Mouse (Mus musculus) C2C12 (cell line): Measurements from ENCODE around the gene Gpr62. TPM values are rescaled to one million over a fixed set of nuclear protein-coding genes. Genes with fewer than 3 reads are reported as not detected.

Experiments used
- H3K27me3 ChIP-seq: one replicate; pipeline ENCODE4 v1.6.1; 2011; ENCODE audit not compliant: control insufficient read depth, insufficient read depth, insufficient read length
- H3K36me3 ChIP-seq: one replicate; pipeline ENCODE4 v1.6.1; 2011; ENCODE audit not compliant: control insufficient read depth, insufficient read depth
- H3K4me3 ChIP-seq: one replicate; pipeline ENCODE4 v1.5.1; 2011; ENCODE audit warnings: mild to moderate bottlenecking, control low read depth; ENCODE audit not compliant: poor library complexity, insufficient read depth, severe bottlenecking
- H3K79me2 ChIP-seq: one replicate; pipeline ENCODE4 v1.6.1; 2011; ENCODE audit not compliant: control insufficient read depth, insufficient read depth
- H3K79me3 ChIP-seq: one replicate; pipeline ENCODE4 v1.6.1; 2011; ENCODE audit warnings: low read depth, control low read depth
- H3ac ChIP-seq: one replicate; pipeline ENCODE3; 2011; ENCODE audit warnings: low read depth; ENCODE audit not compliant: control insufficient read depth, insufficient read length
- CEBPB ChIP-seq: IDR thresholded peaks from one replicate; pipeline ENCODE4 v1.6.1; 2011; ENCODE audit warnings: low read depth, mild to moderate bottlenecking, control low read depth, moderate library complexity
- CTCF ChIP-seq: IDR thresholded peaks from one replicate; pipeline ENCODE4 v1.5.1; 2011; ENCODE audit not compliant: control insufficient read depth, insufficient read depth, insufficient read length
- FOSL1 ChIP-seq: IDR thresholded peaks from one replicate; pipeline ENCODE4 v1.8.0; 2011; ENCODE audit warnings: mild to moderate bottlenecking, low read length; ENCODE audit not compliant: poor library complexity, insufficient read depth, severe bottlenecking
- MAX ChIP-seq: IDR thresholded peaks from one replicate; pipeline ENCODE4 v1.6.1; 2011; ENCODE audit warnings: mild to moderate bottlenecking, control low read depth
- MYOD1 ChIP-seq: IDR thresholded peaks from one replicate; pipeline ENCODE4 v1.6.1; 2011; ENCODE audit warnings: low read depth; ENCODE audit not compliant: control insufficient read depth, insufficient read length
- MYOG ChIP-seq: IDR thresholded peaks from one replicate; pipeline ENCODE4 v1.6.1; 2011; ENCODE audit not compliant: control insufficient read depth, insufficient read length; ENCODE audit errors: extremely low read depth
- USF1 ChIP-seq: IDR thresholded peaks from one replicate; pipeline ENCODE4 v1.6.1; 2011; ENCODE audit warnings: low read depth, mild to moderate bottlenecking, control low read depth, moderate library complexity
- polyA plus RNA-seq: library from polyadenylated mRNA; unstranded; fragments of >200 nt; fragmentation: generic; extraction: Trizol; gene quantifications from one replicate; pipeline ENCODE4 v1.2.1, GENCODE M21; 2012; ENCODE audit warnings: missing spikeins

Gpr62 gene
- polyA plus RNA-seq, 1 experiment, result 0.29 TPM

DNA sequence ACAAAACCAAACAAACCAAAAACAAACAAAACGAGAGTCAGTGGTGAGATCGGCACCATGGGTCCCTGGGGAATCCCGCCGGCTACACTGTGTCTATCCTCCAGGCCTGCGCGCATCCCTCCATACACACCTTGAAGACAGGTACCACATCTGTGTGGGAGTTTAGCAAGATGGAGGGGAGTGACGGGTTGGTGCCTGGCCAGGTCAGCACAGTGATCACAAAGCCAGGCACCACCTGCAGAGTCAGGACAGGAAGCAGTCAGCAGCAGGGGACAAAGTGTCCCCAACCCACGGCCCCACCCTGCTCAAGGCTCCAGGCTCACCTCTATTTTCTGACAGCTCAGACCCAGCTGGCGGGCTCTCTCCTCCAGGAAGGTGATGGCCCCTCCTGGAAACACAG lies 29.2 kb downstream of the Gpr62 start:
- Histone ChIP-seq H3K4me3 (no peak overlapping the region), H3K79me2 (peaks cover 7% of the 10 kb centered on the region), H3K79me3 (peaks cover 3% of the 10 kb centered on the region), H3K36me3 (peaks cover 15% of the 10 kb centered on the region), H3ac (no peak overlapping the region), H3K27me3 (no peaks in the 10 kb centered on the region)
- no peak for TF ChIP-seq USF1
- TF ChIP-seq CEBPB, result no peak
- no peak for TF ChIP-seq MYOG
- TF ChIP-seq MAX, result no peak
- no peak for TF ChIP-seq CTCF
- TF ChIP-seq FOSL1, result no peak
- no peak for TF ChIP-seq MYOD1

DNA sequence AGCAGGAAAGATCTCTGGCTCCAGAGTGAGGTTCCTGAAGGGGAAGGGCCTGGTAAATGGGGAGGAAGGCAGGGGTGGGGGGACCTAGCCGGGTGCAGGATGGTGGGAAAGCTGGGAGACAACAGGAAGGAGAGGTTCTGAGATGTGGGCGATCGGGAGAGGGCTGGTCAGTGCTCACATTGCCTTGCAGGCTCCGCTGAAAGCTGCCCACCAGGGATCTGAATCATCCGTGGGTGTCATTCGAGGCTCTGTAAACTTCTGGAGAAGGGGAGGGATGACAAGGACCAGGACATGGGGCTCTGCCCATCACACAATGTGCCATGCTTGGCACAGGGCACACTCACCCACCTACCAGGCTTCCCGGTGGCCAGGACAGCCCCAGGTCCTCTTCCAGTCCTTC lies 32.3 kb downstream of the Gpr62 start:
- peaks cover 15% of the 10 kb centered on the region for H3K79me3 ChIP-seq
- no peak overlapping the region for H3K4me3 ChIP-seq
- peaks cover 24% of the 10 kb centered on the region for H3K36me3 ChIP-seq
- H3K79me2 ChIP-seq, result peaks cover 27% of the 10 kb centered on the region
- no peak overlapping the region for H3ac ChIP-seq
- no peaks in the 10 kb centered on the region for H3K27me3 ChIP-seq
- no peak for TF ChIP-seq USF1
- no peak for TF ChIP-seq MYOD1
- TF ChIP-seq MYOG, result no peak

DNA sequence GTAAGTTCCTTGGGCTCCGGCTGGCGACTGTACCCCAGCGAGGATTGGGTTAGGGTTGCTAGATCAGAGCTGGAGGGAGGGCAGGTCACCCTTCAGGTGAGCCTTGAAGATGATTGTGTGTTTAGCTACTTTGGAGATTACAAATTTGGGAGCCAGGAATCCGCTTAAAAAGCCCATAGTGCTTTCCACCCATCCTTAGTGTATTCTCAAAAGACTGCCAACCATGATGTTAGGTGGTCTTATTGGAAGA lies 35.8 kb downstream of the Gpr62 start:
- Histone ChIP-seq H3ac (peak overlapping the region; percentile 99), H3K27me3 (no peaks in the 10 kb centered on the region), H3K79me3 (peaks cover 15% of the 10 kb centered on the region), H3K79me2 (peaks cover 27% of the 10 kb centered on the region), H3K4me3 (peak overlapping the region; percentile 55), H3K36me3 (peaks cover 24% of the 10 kb centered on the region)
- TF ChIP-seq MAX (peak; percentile 1), FOSL1 (no peak)

DNA sequence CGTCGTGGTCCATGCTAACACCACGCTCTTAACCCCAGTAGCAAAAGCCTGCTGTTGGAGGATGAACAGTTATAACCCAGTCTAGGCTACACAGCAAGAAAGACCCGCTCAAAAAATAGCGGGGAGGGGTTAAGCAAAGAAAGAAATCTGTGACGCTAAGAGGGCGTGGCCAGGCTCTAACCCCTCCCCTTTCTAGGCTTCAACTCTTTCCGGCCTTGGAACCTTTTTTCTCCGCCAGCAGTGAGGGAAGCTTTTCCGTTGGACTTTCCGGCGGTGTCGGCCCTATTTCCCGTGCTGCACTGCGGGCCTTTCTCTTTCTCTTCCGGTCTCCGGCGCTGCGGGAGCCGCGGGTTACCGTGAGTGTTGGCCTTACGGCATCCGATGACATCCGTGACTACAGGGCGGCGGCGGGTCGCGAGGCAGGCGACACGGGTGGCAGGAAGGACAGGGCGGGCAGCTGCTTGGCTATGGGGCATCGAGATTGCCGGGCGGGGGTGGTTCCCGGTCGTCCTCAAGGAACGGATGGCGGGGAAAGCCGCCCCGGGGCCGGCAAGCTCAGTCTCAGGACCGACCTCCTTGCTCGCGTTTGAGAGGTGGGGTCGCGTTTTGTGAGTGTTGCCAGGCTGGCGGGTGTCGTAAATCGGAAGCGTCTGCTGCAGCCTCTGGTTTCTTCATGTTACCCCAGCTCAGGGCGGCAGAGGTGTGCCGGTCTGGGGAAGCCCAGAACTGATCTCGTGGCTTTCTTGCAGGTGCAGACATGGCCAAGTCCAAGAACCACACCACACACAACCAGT lies 36.3 kb downstream of the Gpr62 start, which contains the start of gene Rpl29:
Gene Rpl29 (plus strand): TSS at position 234 of the 794 bp plus-strand sequence.
- Histone ChIP-seq H3K79me2 (peaks cover 27% of the 10 kb centered on the region), H3K79me3 (peaks cover 15% of the 10 kb centered on the region), H3K36me3 (peaks cover 24% of the 10 kb centered on the region), H3K4me3 (peak within 1 kb of the TSS; percentile 55), H3ac (peak within 1 kb of the TSS; percentile 99), H3K27me3 (no peaks in the 10 kb centered on the region)
- no peak for TF ChIP-seq MYOG
- TF ChIP-seq MAX, result no peak
- TF ChIP-seq CTCF, result no peak
- no peak for TF ChIP-seq FOSL1
- TF ChIP-seq MYOD1, result no peak
- TF ChIP-seq USF1, result no peak
- TF ChIP-seq CEBPB, result no peak

DNA sequence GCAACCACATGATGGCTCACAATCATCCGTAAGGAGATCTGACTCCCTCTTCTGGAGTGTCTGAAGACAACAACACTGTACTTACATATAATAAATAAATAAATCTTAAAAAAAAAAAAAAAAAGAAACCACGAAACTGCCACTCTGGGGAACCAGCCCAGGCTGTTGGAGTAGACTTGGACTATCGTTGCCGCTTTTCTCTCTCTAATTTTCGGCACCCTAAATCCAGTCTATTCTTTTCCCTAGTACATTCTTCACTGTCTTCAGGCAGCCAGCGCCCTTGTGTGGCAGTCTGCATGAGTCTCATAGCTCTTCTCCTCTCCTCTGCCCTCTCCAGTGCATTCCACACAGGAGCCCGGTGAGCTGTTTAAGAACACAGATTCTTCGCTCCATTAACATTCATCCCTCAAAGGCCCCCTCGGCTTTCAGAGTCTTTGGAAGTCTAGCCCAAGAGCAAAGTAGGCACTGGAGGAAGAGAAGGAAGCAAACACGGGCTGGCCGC lies 37.0 kb downstream of the Gpr62 start:
- Histone ChIP-seq H3ac (peak overlapping the region; percentile 12), H3K36me3 (peaks cover 24% of the 10 kb centered on the region), H3K79me3 (peaks cover 15% of the 10 kb centered on the region), H3K27me3 (no peaks in the 10 kb centered on the region), H3K4me3 (peak overlapping the region; percentile 28), H3K79me2 (peaks cover 27% of the 10 kb centered on the region)
- TF ChIP-seq CTCF, result no peak

GRCm38 (mm10) chr9:106421865-106422160 lies 43.9 kb downstream of the Gpr62 start:
- H3ac ChIP-seq, result no peak overlapping the region
- no peaks in the 10 kb centered on the region for H3K79me2 ChIP-seq
- H3K36me3 ChIP-seq, result no peaks in the 10 kb centered on the region
- no peaks in the 10 kb centered on the region for H3K79me3 ChIP-seq
- TF ChIP-seq MAX (peak; percentile 80), CEBPB (no peak), CTCF (peak; percentile 48)
- no peak overlapping the region for H3K4me3 ChIP-seq
- H3K27me3 ChIP-seq, result no peaks in the 10 kb centered on the region
